Mouse (Mus musculus): ENCODE data around the gene Rap2a.

Rap2a gene

GRCm38 (mm10) chr14:120477982-120478568 is at the start of gene Rap2a:
Gene Rap2a, plus strand, starts transcription at chr14:120478444.
- in situ Hi-C loops (cut with MboI, MseI): no loop called here

- in situ Hi-C loops (cut with MboI, MseI): no loop called here
These were observed 49.7 kb upstream of the Rap2a start for GRCm38 (mm10) chr14:120428497-120428896.

- in situ Hi-C loops (cut with MboI, MseI): loop anchor here (10.0 kb wide), 1 partner anchor 288 kb away; no protein-coding TSS in a partner anchor
These were observed 45.5 kb upstream of the Rap2a start for GRCm38 (mm10) chr14:120432773-120433172.

- in situ Hi-C loops (cut with MboI, MseI): loop anchor here (10.0 kb wide), 1 partner anchor 289 kb away; no protein-coding TSS in a partner anchor
These were observed 44.3 kb upstream of the Rap2a start for GRCm38 (mm10) chr14:120433931-120434398.

- in situ Hi-C loops (cut with MboI, MseI): loop anchor here (10.0 kb wide), 1 partner anchor 290 kb away; no protein-coding TSS in a partner anchor
These were observed 43.4 kb upstream of the Rap2a start for GRCm38 (mm10) chr14:120434831-120435230.

GRCm38 (mm10) chr14:120440716-120441115 is 37.5 kb upstream of the Rap2a start:
- in situ Hi-C loops (cut with MboI, MseI): no loop called here

- in situ Hi-C loops (cut with MboI, MseI): no loop called here
These were observed 37.0 kb upstream of the Rap2a start for GRCm38 (mm10) chr14:120441256-120441655.

GRCm38 (mm10) chr14:120441836-120442235 is 36.4 kb upstream of the Rap2a start:
- in situ Hi-C loops (cut with MboI, MseI): no loop called here

- in situ Hi-C loops (cut with MboI, MseI): no loop called here
These were observed 24.0 kb upstream of the Rap2a start for GRCm38 (mm10) chr14:120454221-120454620.

- in situ Hi-C loops (cut with MboI, MseI): no loop called here
These were observed 14.1 kb upstream of the Rap2a start for GRCm38 (mm10) chr14:120463938-120464727.

- in situ Hi-C loops (cut with MboI, MseI): no loop called here
These were observed 11.4 kb upstream of the Rap2a start for GRCm38 (mm10) chr14:120466816-120467215.

GRCm38 (mm10) chr14:120469126-120469790 is 9.0 kb upstream of the Rap2a start:
- in situ Hi-C loops (cut with MboI, MseI): no loop called here

GRCm38 (mm10) chr14:120476186-120476697 is 2.0 kb upstream of the Rap2a start:
- in situ Hi-C loops (cut with MboI, MseI): no loop called here

GRCm38 (mm10) chr14:120477288-120477981 is 809 bp upstream of the Rap2a start:
- in situ Hi-C loops (cut with MboI, MseI): no loop called here

GRCm38 (mm10) chr14:120478641-120479341 is 547 bp downstream of the Rap2a start:
- in situ Hi-C loops (cut with MboI, MseI): no loop called here

- in situ Hi-C loops (cut with MboI, MseI): no loop called here
These were observed 2.2 kb downstream of the Rap2a start for GRCm38 (mm10) chr14:120480341-120480900.

- in situ Hi-C loops (cut with MboI, MseI): no loop called here
These were observed 2.7 kb downstream of the Rap2a start for GRCm38 (mm10) chr14:120480927-120481326.

- in situ Hi-C loops (cut with MboI, MseI): no loop called here
These were observed 6.3 kb downstream of the Rap2a start for GRCm38 (mm10) chr14:120484561-120484960.

- in situ Hi-C loops (cut with MboI, MseI): no loop called here
These were observed 18.0 kb downstream of the Rap2a start for GRCm38 (mm10) chr14:120496284-120496683.

GRCm38 (mm10) chr14:120496827-120497226 is 18.6 kb downstream of the Rap2a start:
- in situ Hi-C loops (cut with MboI, MseI): no loop called here
